Mouse (Mus musculus) limb, embryonic 10.5 days (tissue): ENCODE results near the gene Pde3b. TPM values are rescaled to one million over a fixed set of nuclear protein-coding genes. Genes with fewer than 3 reads are reported as not detected.

Source experiments
- DNase-seq: peaks from one replicate; pipeline ENCODE4 v3.0.0-alpha.2; 2017; ENCODE audit warnings: low spot score
- H3K27ac ChIP-seq: fragments of 300-500 bp; sonication (generic); 2 replicates; pipeline ENCODE4 v1.5.1; 2016; ENCODE audit warnings: mild to moderate bottlenecking
- H3K27me3 ChIP-seq: fragments of 300-500 bp; sonication (generic); 2 replicates; pipeline ENCODE4 v1.6.1; 2016; ENCODE audit warnings: low read depth, mild to moderate bottlenecking; ENCODE audit not compliant: poor library complexity, severe bottlenecking
- H3K36me3 ChIP-seq: fragments of 300-500 bp; sonication (generic); 2 replicates; pipeline ENCODE4 v1.6.1; 2016; ENCODE audit warnings: mild to moderate bottlenecking, moderate library complexity
- H3K4me1 ChIP-seq: fragments of 300-500 bp; sonication (generic); 2 replicates; pipeline ENCODE4 v1.6.1; 2016
- H3K4me3 ChIP-seq: fragments of 300-500 bp; sonication (generic); 2 replicates; pipeline ENCODE4 v1.5.1; 2016; ENCODE audit warnings: mild to moderate bottlenecking, moderate library complexity
- H3K9me3 ChIP-seq: fragments of 300-500 bp; sonication (generic); replicated peaks from 2 replicates; pipeline ENCODE4 v1.6.1; 2016; ENCODE audit warnings: mild to moderate bottlenecking
- WGBS: fragments of 180-500 bp; shearing (Covaris S2); methylation state at CpG from one replicate; pipeline ENCODE4 v1.1.7; 2016; 5-methylcytosine and 5-hydroxymethylcytosine counted together
- polyA plus RNA-seq: library from polyadenylated mRNA; unstranded; fragments of >200 nt; fragmentation: Nextera tagmentation; extraction: Ambion mirVana; gene quantifications from 2 replicates; pipeline ENCODE4 v1.2.1, GENCODE M21; 2016

Gene Pde3b
- polyA plus RNA-seq, 1 experiment from 2014 or later = 7.8 TPM

GRCm38 (mm10) chr7:114582441-114582840, 167.4 kb downstream of the Pde3b start:
- no peaks in the 10 kb centered on the region for H3K4me1 ChIP-seq
- H3K27ac ChIP-seq = no peak overlapping the region
- no peaks in the 10 kb centered on the region for H3K36me3 ChIP-seq
- H3K4me3 ChIP-seq = no peak overlapping the region
- H3K9me3 ChIP-seq = no peaks in the 10 kb centered on the region
- no peak for DNase-seq
- no peaks in the 10 kb centered on the region for H3K27me3 ChIP-seq
- 72% methylated on average over 2 of the region's 2 CpGs for WGBS

Other genes with a start within 250 kb of the Pde3b start
- 88.8 and 112 TPM in 2 replicates for gene Copb1, start 160.6 kb upstream of the Pde3b start, polyA plus RNA-seq
- 502 and 525 TPM in 2 replicates for gene Psma1, start 139.2 kb upstream of the Pde3b start, polyA plus RNA-seq
- gene Cyp2r1, start 147.7 kb downstream of the Pde3b start, polyA plus RNA-seq = 0.72 and 0.99 TPM in 2 replicates
- gene Calca, start 221.1 kb downstream of the Pde3b start, polyA plus RNA-seq = 1.0 TPM in 1 of 2 replicates, not detected in the other